Mouse (Mus musculus): ENCODE data around the gene Ankrd2. TPM values are rescaled to one million over a fixed set of nuclear protein-coding genes. Genes with fewer than 3 reads are reported as not detected.
A peak's percentile ranks its signal among the peaks of the same experiment; 100 is the strongest.

Gene Ankrd2
- polyA plus RNA-seq, 1 experiment from 2014 or later: 0.17 TPM

- Histone ChIP-seq H3K27me3 (ENCODE audit: low read depth, poor library complexity, severe bottlenecking) (0 out of 2 replicates have a peak, but pooled peaks cover 2% of the 10 kb centered on the region), H3K4me3 (peak within 1 kb of the TSS; percentile 50), H3K9me3 (replicated peaks) (no peaks in the 10 kb centered on the region), H3K4me1 (peaks cover 10% of the 10 kb centered on the region), H3K36me3 (no peaks in the 10 kb centered on the region), H3K27ac (replicated peaks) (peak within 1 kb of the TSS; percentile 59)
- peak; percentile 80 for DNase-seq (ENCODE audit: low spot score)
- WGBS: 25% methylated on average over 23 of the region's 23 CpGs
Measured at GRCm38 (mm10) chr19:42045269-42046102, 9.7 kb downstream of the Ankrd2 start, which contains the start of gene Hoga1. TSS of gene Hoga1 (plus strand) at chr19:42045610.

- H3K36me3 ChIP-seq: no peaks in the 10 kb centered on the region
- no peaks in the 10 kb centered on the region for H3K9me3 ChIP-seq (replicated peaks)
- H3K27ac ChIP-seq (replicated peaks): no peak overlapping the region
- H3K4me3 ChIP-seq: no peak overlapping the region
- DNase-seq (ENCODE audit: low spot score): no peak
- peaks cover 15% of the 10 kb centered on the region for H3K4me1 ChIP-seq
- no peaks in the 10 kb centered on the region for H3K27me3 ChIP-seq (ENCODE audit: low read depth, poor library complexity, severe bottlenecking)
- WGBS: 88% methylated on average over 1 of the region's 1 CpGs
Measured at GRCm38 (mm10) chr19:42050251-42050650, 14.5 kb downstream of the Ankrd2 start.

GRCm38 (mm10) chr19:42051351-42051750 lies 15.6 kb downstream of the Ankrd2 start:
- H3K27ac ChIP-seq (replicated peaks): no peak overlapping the region
- no peaks in the 10 kb centered on the region for H3K36me3 ChIP-seq
- no peak overlapping the region for H3K4me3 ChIP-seq
- WGBS: 87% methylated on average over 3 of the region's 3 CpGs
- no peaks in the 10 kb centered on the region for H3K9me3 ChIP-seq (replicated peaks)
- no peaks in the 10 kb centered on the region for H3K27me3 ChIP-seq (ENCODE audit: low read depth, poor library complexity, severe bottlenecking)
- DNase-seq (ENCODE audit: low spot score): no peak
- peaks cover 5% of the 10 kb centered on the region; the same call in 1 of the 2 replicates for H3K4me1 ChIP-seq

GRCm38 (mm10) chr19:42051948-42052347 lies 16.1 kb downstream of the Ankrd2 start, which contains the start of gene 4933411K16Rik:
TSS of gene 4933411K16Rik (plus strand) at chr19:42052248.
- WGBS: 76% methylated on average over 4 of the region's 4 CpGs
- no peaks in the 10 kb centered on the region for H3K36me3 ChIP-seq
- H3K27me3 ChIP-seq (ENCODE audit: low read depth, poor library complexity, severe bottlenecking): no peaks in the 10 kb centered on the region
- DNase-seq (ENCODE audit: low spot score): no peak
- H3K4me3 ChIP-seq: no peak within 1 kb of the TSS
- H3K4me1 ChIP-seq: peaks cover 5% of the 10 kb centered on the region; the same call in 1 of the 2 replicates
- H3K9me3 ChIP-seq (replicated peaks): no peaks in the 10 kb centered on the region
- H3K27ac ChIP-seq (replicated peaks): no peak within 1 kb of the TSS

GRCm38 (mm10) chr19:42054255-42054654 lies 18.5 kb downstream of the Ankrd2 start:
- Histone ChIP-seq H3K4me3 (no peak overlapping the region), H3K4me1 (peaks cover 5% of the 10 kb centered on the region; the same call in 1 of the 2 replicates), H3K36me3 (no peaks in the 10 kb centered on the region), H3K27ac (replicated peaks) (no peak overlapping the region), H3K27me3 (ENCODE audit: low read depth, poor library complexity, severe bottlenecking) (no peaks in the 10 kb centered on the region), H3K9me3 (replicated peaks) (no peaks in the 10 kb centered on the region)
- 93% methylated on average over 6 of the region's 6 CpGs for WGBS
- no peak for DNase-seq (ENCODE audit: low spot score)

- no peak overlapping the region for H3K27ac ChIP-seq (replicated peaks)
- H3K4me1 ChIP-seq: peaks cover 5% of the 10 kb centered on the region; the same call in 1 of the 2 replicates
- no peak overlapping the region for H3K4me3 ChIP-seq
- no peaks in the 10 kb centered on the region for H3K9me3 ChIP-seq (replicated peaks)
- no peak for DNase-seq (ENCODE audit: low spot score)
- no peaks in the 10 kb centered on the region for H3K27me3 ChIP-seq (ENCODE audit: low read depth, poor library complexity, severe bottlenecking)
- WGBS: 90% methylated on average over 2 of the region's 2 CpGs
- H3K36me3 ChIP-seq: no peaks in the 10 kb centered on the region
Measured at GRCm38 (mm10) chr19:42055881-42056280, 20.1 kb downstream of the Ankrd2 start.

GRCm38 (mm10) chr19:42056719-42057409 lies 21.1 kb downstream of the Ankrd2 start:
- no peaks in the 10 kb centered on the region for H3K27me3 ChIP-seq (ENCODE audit: low read depth, poor library complexity, severe bottlenecking)
- H3K4me1 ChIP-seq: peaks cover 5% of the 10 kb centered on the region; the same call in 1 of the 2 replicates
- 87% methylated on average over 6 of the region's 6 CpGs for WGBS
- H3K36me3 ChIP-seq: no peaks in the 10 kb centered on the region
- no peak overlapping the region for H3K4me3 ChIP-seq
- no peaks in the 10 kb centered on the region for H3K9me3 ChIP-seq (replicated peaks)
- no peak overlapping the region for H3K27ac ChIP-seq (replicated peaks)
- no peak for DNase-seq (ENCODE audit: low spot score)

GRCm38 (mm10) chr19:42058426-42058825 lies 22.6 kb downstream of the Ankrd2 start:
- H3K9me3 ChIP-seq (replicated peaks): no peaks in the 10 kb centered on the region
- no peak overlapping the region for H3K27ac ChIP-seq (replicated peaks)
- H3K36me3 ChIP-seq: no peaks in the 10 kb centered on the region
- WGBS: 80% methylated on average over 7 of the region's 7 CpGs
- DNase-seq (ENCODE audit: low spot score): no peak
- no peaks in the 10 kb centered on the region for H3K4me1 ChIP-seq
- no peaks in the 10 kb centered on the region for H3K27me3 ChIP-seq (ENCODE audit: low read depth, poor library complexity, severe bottlenecking)
- H3K4me3 ChIP-seq: no peak overlapping the region

GRCm38 (mm10) chr19:42061443-42061842 lies 25.6 kb downstream of the Ankrd2 start:
- no peak for DNase-seq (ENCODE audit: low spot score)
- H3K4me1 ChIP-seq: no peaks in the 10 kb centered on the region
- H3K27ac ChIP-seq (replicated peaks): no peak overlapping the region
- H3K27me3 ChIP-seq (ENCODE audit: low read depth, poor library complexity, severe bottlenecking): no peaks in the 10 kb centered on the region
- H3K9me3 ChIP-seq (replicated peaks): no peaks in the 10 kb centered on the region
- WGBS: 91% methylated on average over 7 of the region's 7 CpGs
- no peaks in the 10 kb centered on the region for H3K36me3 ChIP-seq
- no peak overlapping the region for H3K4me3 ChIP-seq

GRCm38 (mm10) chr19:42068441-42069240 lies 32.8 kb downstream of the Ankrd2 start:
- peaks cover 8% of the 10 kb centered on the region; the same call in 1 of the 2 replicates for H3K4me1 ChIP-seq
- H3K4me3 ChIP-seq: no peak overlapping the region
- DNase-seq (ENCODE audit: low spot score): no peak
- 0 out of 2 replicates have a peak, but pooled peaks cover 5% of the 10 kb centered on the region for H3K36me3 ChIP-seq
- no peaks in the 10 kb centered on the region for H3K9me3 ChIP-seq (replicated peaks)
- WGBS: 86% methylated on average over 11 of the region's 11 CpGs
- H3K27ac ChIP-seq (replicated peaks): no peak overlapping the region
- H3K27me3 ChIP-seq (ENCODE audit: low read depth, poor library complexity, severe bottlenecking): no peaks in the 10 kb centered on the region

GRCm38 (mm10) chr19:42069241-42069525 lies 33.4 kb downstream of the Ankrd2 start:
- WGBS: 69% methylated on average over 6 of the region's 6 CpGs
- Histone ChIP-seq H3K27me3 (ENCODE audit: low read depth, poor library complexity, severe bottlenecking) (no peaks in the 10 kb centered on the region), H3K4me3 (no peak overlapping the region), H3K27ac (replicated peaks) (no peak overlapping the region), H3K36me3 (0 out of 2 replicates have a peak, but pooled peaks cover 11% of the 10 kb centered on the region), H3K9me3 (replicated peaks) (no peaks in the 10 kb centered on the region), H3K4me1 (peaks cover 8% of the 10 kb centered on the region; the same call in 1 of the 2 replicates)
- DNase-seq (ENCODE audit: low spot score): no peak

- Histone ChIP-seq H3K4me1 (peaks cover 8% of the 10 kb centered on the region; the same call in 1 of the 2 replicates), H3K27me3 (ENCODE audit: low read depth, poor library complexity, severe bottlenecking) (no peaks in the 10 kb centered on the region)
- 83% methylated on average over 7 of the region's 7 CpGs for WGBS
Measured at GRCm38 (mm10) chr19:42071221-42071620, 35.4 kb downstream of the Ankrd2 start.

More at GRCm38 (mm10) chr19:42071221-42071620, 35.4 kb downstream of the Ankrd2 start:
- Histone ChIP-seq H3K36me3 (peaks cover 31% of the 10 kb centered on the region), H3K27ac (replicated peaks) (no peak overlapping the region), H3K4me3 (no peak overlapping the region), H3K9me3 (replicated peaks) (no peaks in the 10 kb centered on the region)
- DNase-seq (ENCODE audit: low spot score): no peak

Measured in midbrain, embryonic 10.5 days (tissue).